Mouse (Mus musculus): ENCODE measurements at regions not wholly inside any gene's neighbourhood (a gene's known extent, or its start where the extent isn't known, plus 50 kb on each side); places are given as distances from the start of the nearest gene placed in this dataset.
"Not testable (repeated sequence)": the region's sequence is repeated elsewhere in the genome, so short reads cannot be mapped to it uniquely, and the experiment has no call there.

DNA sequence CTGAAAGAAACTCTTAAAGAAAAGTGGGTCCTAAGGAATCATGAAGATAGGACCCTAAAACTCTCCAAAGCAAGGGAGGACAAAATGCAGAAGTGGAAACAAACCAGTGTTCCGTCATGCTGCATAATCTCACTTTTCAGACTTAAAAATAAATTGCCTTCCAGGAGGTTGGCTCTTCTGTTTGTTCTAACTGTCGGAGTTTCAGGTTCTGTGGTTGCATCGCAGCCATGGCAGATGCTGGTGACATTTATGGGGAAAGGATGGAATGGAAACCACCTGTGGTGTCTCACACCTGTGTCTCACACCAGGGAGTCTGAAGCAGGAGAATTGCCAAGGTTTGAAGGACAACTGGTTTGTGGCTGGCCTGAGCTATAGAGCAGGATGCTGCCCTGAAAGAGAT lies 50.9 kb upstream of the Hivep1 start:
- DNase-seq = no peak

DNA sequence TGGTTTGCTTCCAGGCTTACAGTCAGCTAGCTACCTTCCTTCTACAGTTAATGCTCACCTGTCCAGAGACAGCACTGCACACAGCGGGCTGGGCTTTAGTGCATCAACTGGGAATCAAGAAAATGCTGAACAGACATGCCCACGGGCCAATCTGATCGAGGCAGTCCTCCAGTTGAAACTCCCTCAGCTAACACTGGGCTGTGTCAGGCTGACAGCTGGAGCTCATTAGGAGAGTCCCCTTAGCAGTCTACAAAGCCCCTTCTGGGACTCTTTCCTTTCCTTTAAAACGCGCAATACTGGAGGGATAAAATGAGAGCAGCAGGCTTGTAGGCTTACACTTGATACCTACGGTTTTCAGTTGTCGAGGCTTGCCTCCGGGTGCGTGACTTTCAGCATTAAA lies 53.9 kb upstream of the Hivep1 start:
- no peak for DNase-seq

DNA sequence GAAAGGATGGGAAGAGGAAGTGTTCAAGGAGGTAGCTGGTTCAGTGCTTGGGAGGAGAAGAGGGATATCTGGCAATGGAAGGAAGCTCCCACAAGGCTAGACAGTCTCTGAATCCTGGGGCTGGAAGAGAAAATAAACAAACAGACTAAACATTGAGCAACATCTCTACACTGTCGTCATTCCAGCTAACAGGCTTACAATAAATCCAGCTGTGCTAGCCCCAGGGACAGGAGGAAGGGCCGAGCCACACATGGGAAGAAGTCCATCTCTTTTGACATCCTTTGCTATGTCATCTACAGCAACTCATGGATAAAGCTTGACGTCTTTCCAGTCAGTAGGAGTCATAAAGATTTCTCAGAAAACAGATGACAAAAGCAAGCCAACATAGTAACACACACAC lies 57.7 kb upstream of the Hivep1 start:
- DNase-seq = no peak

DNA sequence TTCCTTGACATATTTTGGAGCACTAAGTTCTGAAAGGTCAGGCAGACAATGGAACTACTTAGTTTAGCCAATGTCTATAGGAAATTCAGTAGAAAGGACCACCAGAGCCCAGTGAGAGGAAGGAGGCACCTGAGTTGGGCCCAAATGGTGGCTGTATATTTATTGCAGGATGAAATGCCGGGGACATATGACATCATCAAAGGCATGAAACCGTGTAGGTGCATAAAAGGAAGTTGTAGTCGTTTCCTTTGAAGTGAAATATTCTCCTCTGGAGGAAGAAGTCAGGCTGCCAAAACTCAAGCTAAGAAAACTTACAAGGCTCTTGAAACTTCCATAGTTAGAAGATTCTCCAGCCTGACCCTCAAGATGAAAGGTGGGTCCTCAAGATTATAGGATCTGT lies 75.9 kb upstream of the Hivep1 start:
- no peak for DNase-seq

DNA sequence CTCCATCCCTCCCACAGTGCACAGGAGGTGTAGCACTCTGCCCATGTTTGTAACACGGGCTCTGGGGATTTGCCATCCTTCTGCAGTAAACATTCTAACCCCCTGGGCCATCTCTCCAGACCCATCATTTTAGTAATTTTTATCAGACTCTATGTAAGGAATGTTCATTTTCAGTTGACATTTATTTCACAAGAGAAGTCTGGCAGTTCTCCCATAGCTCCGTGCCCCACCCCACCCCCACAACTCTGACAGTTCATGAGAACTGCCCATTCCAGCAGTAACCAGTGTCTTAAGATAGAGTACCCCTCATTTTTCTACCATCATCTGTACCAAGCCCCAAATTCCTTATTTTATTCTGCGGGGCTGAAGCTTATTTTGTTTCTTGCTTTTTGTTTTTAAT lies 88.9 kb upstream of the Hivep1 start:
- no peak for DNase-seq

DNA sequence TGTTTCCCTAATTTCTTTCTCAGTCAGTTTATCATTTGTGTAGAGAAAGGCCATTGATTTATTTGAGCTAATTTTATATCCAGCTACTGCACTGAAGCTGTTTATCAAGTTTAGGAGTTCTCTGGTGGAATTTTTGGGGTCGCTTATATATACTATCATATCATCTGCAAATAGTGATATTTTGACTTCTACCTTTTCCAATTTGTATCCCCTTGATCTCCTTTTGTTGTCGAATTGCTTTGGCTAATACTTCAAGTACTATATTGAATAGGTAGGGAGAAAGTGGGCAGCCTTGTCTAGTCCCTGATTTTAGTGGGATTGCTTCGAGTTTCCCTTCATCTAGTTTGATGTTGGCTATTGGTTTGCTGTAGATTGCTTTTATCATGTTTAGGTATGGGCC lies 90.9 kb upstream of the Hivep1 start:
- not testable (repeated sequence) for DNase-seq

DNA sequence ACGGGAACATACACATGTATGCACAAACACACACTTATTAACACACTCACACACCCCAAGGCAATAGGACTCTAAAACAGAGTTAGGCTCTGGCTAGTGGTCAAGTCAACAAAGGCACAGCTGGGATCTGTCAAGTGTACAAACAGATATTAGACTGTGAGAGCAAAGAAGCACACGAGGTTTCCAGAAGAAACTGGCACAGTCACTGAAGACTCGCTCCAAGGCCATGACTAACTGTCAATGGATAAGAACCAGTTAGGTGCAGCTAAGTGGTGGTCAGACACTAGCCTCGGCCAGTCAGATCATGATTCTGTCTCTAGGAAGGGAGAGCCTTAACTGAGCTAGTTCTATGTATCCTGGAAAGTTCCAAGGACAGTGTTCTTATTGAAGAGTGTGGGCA lies 93.9 kb upstream of the Hivep1 start:
- peak in 1 of 2 experiments; percentile 2 for DNase-seq

DNA sequence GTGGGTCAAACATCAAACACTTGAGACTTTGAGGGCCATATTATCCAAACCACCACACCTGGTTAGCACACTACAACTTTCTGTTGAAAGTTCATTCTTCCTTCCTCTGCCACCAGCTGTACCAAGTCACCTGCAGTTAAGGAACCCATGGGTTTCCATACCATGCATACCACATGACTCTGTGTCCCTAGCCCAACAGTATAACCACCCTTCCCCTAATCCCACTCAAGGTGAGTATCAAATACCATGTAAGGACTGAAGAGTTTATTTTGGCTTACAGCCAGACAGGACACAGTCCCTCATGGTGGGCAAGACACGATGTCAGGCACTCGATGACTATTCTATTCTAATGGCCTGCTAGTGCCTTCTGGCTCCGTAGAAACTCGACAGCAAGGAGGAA lies 95.9 kb upstream of the Hivep1 start:
- no peak for DNase-seq

DNA sequence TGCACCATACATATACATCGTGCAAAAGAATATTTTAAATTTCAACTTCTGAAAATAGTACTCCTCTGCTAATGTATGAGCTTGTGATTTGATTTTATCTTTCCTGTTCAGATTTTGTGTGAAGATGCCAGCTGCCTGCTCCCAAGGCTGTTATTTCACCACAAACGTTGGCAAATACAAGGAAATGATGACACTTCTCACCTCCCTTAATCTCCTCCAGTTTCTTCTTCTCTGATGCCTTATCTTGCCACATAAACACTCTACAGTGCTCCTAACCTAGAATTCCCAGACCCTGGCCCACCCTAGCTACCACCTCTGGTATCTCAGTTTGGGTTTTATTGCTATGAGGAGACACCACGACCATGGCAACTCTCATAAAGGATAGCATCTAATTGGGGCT lies 96.6 kb upstream of the Hivep1 start:
- DNase-seq = no peak

DNA sequence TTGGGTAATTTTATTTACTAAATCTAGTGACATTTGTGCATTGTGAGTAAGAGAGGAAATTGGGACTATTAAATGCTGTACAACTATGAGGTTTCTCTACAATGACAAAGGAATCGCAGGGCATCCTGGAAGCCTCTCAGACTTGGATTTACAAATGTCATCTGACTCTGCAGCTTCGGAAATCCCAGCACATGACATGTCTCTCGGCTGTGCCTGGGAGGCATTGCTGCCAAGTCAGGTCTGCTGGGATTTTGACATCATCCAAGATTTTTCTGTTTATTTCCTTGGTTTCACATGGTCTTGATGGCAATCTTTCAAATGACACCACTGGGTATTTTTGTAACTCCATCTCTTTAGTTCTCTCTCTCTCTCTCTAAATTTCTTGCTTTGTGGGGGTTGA lies 99.4 kb upstream of the Hivep1 start:
- DNase-seq = no peak

DNA sequence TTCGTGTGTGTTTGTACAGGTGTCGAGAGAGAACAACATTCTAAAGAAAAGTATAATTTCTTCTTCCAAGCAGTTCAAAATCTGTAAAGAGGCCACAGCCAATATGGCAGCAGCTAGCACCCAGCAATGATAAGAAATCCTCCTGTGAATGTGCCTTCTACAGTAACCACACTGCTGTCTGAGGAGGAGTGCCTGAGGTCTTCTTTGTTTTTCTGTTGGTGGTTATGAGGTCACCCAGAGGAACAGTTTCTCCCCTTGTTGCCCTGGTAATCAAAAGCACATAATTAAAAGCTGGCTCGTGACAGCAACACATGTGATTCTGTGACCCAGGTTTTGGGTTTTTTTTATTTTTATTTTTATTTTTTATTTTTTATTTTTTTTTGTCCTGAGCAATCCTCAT lies 100.8 kb upstream of the Adtrp start:
- DNase-seq = no peak

DNA sequence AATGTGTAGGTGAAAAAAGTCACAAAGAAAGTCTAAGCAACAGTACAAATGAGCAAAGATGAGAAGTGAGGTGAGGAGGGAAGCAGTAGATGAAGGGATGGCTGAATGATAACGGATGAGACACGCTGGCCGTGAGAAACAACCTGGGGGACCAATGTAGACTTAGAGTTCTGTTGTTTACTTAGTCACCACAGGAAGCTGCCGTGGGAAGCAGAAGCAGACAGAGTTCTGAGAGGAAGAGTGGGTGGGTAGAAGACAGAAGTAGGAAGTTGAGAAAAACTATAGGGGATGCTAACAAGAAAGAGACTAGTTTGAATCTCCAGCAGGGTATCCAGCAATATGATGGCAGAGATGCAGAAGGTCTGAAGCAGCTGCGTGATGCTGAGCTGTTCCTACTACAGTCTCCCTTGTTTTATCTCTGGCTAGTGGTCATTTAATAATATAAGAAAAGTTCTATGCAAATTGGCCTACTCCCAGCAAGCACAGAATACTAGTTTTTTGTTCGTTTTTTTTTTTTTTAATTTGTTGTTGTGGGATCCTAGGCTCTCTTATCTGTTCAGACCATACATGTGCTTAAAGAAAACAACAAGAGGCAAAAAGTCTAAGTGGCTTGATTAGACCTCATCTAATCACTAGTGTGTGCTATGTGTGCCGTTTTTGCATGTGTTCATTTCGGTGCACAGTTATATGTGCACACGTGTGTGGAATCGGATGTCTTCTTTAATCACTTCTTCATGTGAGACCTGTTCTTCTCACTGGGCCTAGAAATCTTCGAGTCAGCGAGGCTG lies 85.0 kb upstream of the Adtrp start:
- no peak for DNase-seq

DNA sequence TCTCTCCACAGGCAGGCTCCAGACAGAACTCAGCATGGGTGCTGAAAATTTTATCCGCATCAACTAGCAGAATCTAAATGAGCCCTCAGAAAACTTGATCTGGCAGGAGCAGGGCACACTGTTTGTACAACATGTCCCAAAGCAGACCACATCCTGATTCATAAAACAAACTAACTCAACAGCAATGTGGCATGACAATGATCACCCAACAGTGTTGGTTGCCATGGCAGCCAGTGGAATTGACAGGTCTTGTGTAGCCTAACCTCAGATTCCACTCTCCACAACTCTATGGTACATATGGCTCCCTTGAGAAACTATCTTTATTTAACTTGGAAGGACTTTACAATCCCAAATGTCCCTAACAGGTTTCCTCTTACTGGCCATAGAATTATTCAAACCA lies 82.3 kb upstream of the Adtrp start:
- DNase-seq = no peak

DNA sequence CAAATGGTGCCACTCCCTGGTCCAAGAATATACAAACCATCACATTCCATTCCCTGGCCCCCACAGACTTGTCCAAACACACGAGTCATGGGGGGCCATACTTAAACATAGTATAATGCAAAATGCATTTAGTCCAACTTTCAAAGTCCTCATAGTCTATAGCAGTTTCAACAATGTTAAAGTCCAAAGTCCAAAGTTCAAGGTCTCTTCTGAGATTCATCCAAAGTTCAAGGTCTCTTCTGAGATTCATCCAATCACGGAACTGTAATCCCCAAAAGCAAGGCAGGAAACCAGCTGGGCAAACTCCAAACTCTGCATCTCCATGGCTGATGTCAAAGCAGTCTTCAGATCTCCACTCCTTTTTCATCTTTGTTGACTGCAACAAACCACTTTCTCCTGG lies 78.4 kb upstream of the Adtrp start:
- DNase-seq = not testable (repeated sequence)

DNA sequence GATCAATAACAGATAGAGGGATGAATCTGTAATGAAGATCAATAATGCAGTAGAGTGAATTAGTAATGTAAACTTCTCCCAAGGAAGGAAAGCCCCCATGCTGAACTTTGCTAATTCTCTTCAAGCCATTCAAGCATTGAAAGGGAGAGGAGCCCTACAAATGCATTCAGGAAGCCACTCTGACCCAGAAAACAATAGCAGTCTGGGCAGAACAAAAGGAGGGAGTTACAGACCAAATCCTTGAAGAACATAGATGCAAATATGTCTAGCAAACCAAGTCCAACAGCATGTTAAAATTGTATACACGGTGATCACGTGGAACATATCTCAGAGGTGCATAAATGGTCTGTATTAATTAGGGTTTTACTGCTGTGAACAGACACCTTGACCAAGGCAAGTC lies 77.7 kb upstream of the Adtrp start:
- DNase-seq = no peak

DNA sequence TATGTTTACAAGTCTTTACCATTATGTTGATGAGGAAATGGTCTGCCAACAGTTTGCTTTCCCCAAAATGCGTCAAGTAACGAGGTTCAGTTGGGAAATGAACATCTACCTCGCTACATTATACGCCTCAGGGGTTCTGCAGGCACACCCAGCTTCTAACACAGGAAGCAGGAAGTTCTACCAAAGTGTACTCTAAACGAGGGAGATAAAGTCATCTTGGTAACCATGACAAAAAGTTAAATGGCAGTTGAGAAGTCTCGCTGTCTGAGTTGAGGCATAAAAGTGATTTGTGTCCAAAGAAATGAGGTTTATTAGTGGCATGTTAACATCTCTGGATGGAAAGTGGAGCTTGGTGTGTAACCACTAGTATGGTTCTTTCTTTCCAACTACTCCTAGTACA lies 73.7 kb upstream of the Adtrp start:
- DNase-seq = no peak

DNA sequence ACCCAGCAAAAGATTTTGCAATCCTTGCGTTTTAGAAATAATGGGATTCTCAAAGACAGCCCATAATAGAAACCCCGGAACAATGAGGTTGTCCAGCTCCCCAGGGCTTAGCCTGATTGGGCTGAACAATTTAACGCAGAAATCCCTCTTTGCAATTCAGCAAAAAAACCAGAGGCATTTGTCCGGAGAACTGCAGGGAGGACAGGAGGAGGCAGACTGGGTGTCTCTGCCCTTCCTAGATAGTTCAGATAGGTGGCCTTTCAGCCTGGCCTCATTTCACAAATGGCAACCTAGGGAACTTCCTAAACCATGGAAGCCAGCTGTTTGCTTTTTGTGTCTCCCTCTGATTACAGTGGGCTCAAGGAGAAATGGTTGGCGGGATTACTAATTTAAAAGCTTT lies 71.0 kb upstream of the Adtrp start:
- no peak for DNase-seq

DNA sequence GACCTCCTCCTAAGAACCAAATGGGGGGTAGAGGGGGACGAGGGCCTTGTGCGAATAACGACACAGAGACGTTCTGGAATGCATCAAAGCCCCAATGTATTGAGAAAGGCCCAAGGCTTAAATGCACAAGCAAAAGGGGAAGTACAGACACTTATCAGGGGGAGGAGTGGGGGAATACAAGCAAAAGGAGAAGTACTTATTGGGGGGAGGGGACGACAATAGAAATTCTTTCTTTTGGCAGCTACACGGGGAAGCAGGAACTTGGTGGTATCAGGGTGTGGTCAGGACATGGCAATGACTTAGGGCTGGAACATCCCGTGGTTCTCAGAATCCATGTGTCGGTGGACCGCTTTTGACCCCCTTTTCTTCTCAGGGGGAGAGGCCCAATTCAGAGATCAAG lies 68.3 kb upstream of the Adtrp start:
- DNase-seq = not testable (repeated sequence)

DNA sequence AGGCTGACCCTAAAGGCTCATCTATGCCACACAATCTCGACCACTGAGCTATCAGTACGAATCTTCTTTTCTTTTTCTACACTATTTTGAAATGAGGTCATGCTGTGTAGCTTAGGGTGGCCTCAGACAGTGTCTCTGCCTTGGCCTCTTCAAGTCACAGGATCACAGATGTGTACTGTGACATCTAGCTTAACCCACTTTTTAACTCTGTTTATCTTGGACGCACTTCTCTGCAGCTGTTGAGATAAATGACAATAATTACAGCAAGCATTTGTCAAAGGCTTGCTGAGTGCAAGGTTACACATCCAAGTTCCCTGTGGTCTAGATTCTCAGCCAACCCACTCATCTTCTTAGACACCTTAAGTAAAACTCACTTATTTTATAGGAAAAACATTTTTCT lies 63.3 kb upstream of the Adtrp start:
- DNase-seq = peak in 1 of 2 experiments; percentile 11

DNA sequence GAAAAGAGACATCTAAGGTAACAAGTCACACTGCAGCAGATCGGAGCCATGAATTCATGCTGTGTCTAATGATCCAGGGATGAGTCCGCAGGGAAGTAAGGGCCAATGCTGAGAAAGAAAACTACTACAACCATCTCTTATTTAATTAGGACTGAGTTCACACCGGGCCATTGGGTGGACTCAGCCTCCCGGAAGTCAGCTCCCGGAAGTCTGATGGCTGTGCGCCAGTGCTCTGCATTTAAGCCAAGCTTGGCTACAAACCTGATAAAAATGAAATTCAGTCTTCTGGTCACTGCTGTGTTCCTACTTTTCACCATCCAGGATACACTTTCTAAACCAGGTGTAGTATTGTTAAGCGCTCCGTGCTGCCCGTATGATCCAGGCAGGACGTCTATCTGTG lies 62.8 kb upstream of the Adtrp start:
- DNase-seq = peak; percentile 14 to 29

DNA sequence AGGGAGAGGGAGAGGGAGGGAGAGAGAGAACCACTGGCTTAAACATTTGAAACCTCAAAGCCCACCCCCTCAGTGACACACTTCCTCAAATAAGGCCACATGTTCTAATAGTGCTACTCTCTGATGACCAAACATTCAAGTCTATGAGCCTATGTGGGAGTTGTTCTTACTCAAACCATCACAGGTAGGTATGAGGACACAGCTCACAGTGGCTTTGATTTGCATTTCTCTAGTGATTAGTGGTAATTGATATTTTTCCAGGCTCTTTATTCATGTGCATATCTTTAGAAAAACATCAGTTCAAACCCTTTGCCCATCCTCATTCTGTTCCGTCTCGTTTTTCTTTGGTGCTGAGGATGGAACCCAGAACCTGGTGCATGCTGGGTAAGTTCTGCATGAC lies 59.5 kb upstream of the Adtrp start:
- DNase-seq = no peak

DNA sequence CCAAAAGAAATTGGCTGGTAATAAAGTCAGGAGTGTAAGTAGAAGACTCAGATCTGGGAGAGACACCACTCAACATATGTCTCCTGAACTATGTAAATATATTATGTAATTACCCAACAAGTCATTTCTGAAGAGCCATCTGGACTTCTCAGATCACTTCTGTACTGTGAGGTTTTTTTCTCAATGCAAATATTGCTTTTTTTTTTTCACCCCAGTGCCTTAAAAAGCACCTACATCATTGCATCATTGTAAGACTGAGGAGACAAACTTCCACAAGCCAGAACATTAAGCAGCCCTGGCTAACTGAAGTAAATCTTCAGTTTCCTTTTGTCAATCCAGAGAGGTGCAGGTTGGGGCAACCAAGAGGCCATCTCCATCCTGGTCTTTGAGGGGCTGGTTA lies 55.8 kb upstream of the Adtrp start:
- no peak for DNase-seq

DNA sequence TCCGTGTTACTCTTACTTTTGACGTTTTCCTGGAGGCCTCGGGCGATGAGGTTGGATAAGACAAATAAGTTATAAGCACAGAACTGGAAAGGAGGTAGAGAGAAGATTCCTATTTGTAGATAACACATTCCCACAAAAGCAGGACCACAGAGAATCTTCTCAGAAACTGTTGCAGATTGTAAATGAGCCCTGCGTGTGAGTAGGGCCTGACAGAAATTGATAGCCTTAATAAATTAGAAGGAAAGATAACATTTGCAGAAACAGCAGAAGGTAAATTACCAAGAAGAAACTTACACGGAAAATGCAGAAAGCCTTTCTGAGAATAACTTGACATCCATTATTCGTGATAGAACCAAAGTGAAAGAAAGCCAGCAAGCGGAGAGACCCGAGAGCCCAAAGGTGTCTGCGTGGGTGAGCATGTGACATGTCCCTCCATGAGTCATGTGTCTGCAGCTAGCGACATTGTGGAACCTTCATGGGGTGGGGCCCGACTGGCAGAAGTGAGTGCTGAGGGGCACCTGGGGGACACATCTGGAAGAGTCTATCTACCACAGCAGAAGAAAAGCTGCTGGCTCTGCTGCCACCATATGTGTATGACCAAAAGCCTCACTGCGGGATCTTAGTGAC lies 52.5 kb upstream of the Adtrp start:
- DNase-seq = no peak

DNA sequence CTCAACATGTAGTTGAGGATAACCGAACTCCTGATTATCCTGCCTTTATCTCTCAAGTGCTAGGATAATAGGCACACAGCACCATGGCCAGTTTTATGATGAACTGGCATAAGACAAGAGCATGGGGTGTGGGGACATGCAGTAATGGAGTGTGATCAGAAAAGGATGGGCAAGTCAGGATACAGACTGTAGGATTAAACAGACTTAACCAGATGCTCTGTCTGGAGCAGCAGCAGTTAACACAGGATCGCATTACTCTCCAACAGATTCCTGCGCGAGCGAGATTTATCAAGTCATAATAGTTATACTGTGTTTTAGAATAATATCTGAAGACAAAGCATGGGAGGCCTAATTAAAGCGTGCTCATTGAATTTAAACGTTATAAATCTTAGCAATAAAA lies 51.8 kb upstream of the Adtrp start:
- no peak for DNase-seq
